Mouse (Mus musculus) kidney, postnatal 4 days (tissue): Measurements from ENCODE around the gene Napb.

Experiments
- DNase-seq, 2 experiments: peaks; one replicate each; pipeline ENCODE4 v3.0.0; 2021; ENCODE audit warnings: mixed read lengths in 2 of 2

The Napb gene

GRCm38 (mm10) chr2:148686862-148687261 lies 45.4 kb downstream of the Napb start:
- DNase-seq = no peak

DNA sequence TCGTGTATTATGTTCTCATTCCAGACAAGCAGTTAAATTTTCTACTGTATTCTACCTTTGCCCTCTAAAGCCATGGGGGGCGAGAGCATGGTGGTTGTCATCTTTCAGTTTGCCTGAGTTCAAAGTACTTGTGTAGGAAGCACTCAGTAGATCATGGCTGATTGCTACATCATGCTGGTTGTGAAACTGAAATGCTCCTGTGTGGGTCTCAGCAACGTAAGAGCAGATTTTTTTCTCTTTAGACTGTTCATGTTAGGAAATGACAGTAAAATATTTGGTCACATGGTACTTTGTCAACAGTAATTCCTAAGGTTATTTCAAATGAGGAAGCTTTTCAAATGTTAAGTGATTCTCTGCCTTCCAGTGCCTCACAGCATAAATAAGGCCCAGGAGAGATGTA lies 46.6 kb downstream of the Napb start:
- DNase-seq = no peak

- no peak for DNase-seq
These were observed 47.3 kb downstream of the Napb start for GRCm38 (mm10) chr2:148684972-148685371.

DNA sequence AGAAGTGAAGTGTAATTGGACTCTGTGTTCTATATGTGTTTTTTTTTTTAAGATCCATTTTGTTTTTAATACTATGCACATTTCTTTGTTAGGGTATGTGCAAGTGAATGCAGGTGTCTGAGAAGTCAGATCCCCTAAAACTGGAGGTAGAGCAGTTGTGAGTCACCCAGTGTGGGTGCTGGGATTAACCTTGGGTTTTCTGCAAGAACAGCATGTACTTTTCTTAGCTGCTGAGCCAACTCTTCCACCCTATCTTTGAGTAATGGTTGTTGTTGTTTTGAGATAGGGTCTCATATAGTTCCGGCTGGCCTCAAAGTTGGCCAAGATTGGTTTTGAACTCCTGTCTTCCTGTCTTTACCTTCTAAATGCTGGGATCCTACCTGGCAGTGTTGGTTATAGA lies 49.2 kb downstream of the Napb start:
- DNase-seq = no peak

GRCm38 (mm10) chr2:148681461-148681891 lies 50.8 kb downstream of the Napb start:
- peak; percentile 63 to 81 for DNase-seq

DNA sequence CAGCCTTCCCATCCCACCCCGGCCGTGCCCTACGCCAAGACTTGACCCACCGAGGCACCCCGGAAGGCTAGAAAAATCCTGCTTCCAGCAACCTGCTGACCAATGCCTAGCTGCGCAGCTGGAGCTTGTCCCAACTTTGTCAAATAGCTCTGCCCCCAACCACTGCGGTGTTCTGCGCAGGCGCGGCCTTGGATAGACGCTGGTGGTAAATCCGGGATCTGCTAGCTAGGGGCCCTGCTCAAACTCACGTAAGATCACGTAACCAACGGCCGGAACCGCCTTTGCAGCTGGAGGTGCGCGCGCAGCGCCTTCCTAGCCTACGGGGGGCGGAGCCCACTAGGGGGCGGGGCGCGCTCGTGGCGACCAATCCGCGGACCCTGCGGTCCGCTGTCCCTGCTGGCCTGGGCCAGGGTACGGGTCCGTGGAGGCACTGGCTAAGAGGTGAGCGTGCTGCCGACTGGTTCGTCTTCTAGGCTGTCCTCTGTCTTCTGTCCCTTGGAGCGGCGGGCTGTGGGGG lies 51.4 kb downstream of the Napb start, which contains the start of gene Gzf1:
Gene Gzf1, plus strand, starts transcription at position 249 of the 517 bp plus-strand sequence.
- peak; percentile 100 for DNase-seq

DNA sequence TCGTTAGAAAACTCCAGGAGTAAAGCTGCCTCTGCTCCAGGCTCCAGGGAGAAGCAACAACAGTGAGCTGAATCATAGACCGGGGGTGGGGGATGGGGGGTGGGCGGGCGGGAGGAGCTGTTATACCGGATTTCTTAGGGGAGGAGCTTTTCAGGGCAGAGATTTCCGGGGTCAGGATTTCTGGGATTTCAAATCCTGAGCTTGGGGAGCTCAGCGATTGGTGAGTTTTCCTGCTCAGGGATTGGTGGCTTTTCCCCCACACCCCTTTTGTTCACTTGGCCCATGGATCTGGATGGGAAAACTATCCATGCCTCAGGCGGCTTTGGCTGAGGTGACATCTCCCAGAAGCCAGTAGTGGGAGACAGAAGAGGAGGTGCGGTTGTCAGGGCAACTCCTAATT lies 52.9 kb downstream of the Napb start:
- peak; percentile 57 to 74 for DNase-seq

DNA sequence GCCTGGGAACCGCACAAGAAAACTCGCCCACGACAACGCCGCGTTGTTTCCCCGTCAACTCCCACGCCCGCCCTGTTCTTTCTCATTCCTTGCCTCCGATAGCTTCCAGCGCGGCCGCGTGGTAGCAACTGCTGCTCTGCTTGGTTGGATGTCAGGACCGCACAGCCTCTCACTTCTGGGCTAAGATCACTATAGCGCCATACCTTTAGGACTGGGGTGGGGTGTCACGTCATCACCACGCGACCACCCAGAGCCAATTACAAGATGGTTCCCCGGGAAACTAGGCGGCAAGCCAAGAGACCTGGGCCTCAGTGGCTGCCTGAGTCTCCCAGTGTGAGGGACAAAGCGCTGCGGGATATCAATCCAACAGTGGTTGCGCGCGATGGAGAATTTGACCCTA lies 54.5 kb downstream of the Napb start:
- peak; percentile 88 to 92 for DNase-seq

DNA sequence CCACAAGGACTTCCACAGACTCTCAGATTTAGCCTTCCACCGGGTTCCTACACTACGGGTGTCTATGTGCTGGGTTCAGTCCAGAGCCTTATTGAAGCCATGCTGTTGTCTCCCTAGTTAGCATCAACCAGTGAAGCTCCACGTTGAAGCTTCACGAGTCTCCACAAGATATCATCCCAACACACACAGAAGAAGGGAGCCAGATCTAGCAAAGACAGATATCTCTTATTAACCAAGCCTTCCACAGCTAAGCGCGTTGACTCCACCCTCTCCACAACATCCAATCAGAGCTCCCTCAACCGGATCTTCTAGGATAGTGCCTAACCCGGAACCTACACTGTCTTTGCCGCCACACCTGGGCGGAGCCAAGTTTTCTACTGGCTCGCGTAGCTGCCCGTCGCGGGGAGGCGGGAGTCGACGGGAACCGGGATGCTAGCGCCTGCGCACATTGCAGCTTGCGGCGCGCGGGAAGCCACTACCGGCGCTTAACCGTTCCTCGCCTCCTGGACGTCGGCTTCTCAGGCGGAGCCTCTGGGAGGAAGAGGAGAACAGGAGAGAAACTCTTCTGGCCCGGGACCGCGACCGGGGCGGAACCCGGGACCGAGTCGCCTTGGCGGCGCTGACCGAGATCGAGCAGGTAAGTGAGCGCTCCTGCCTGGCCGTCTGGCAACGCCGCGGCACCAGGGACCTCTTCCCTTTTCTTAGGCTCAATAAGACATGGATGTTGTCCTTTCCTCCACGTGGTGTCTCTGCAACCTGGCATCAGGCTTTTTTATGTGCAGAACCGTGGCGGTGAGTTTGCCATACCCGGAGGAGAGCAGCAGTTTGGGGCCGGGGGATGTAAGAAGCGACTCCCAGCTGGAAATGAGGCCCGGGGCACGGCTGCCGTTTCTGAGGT lies 59.8 kb downstream of the Napb start, which contains the start of gene Nxt1:
Gene Nxt1, plus strand, starts transcription at position 403 of the 898 bp plus-strand sequence.
- DNase-seq = peak; percentile 99 to 100

- no peak for DNase-seq
These were observed 68.8 kb downstream of the Napb start for GRCm38 (mm10) chr2:148663458-148663857.

DNA sequence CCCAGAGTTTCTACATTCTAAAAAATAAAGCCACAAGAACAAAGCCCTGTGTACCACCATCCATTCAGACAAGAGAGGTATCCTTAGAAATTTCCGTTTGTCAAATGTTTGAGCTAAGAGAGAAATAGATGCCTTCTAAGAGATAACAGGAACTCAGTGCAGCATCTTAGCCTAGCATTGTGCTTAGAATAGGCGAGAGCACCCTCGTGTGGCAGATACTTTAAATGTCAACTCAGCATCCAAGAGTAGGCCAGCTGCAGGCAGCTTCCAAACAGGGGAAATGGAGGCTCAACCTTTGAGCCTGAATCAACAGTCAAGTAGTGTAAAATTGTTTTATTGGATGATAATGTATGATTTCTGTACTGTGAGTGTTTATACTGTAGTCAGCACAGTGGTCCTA lies 77.3 kb downstream of the Napb start:
- DNase-seq = peak; percentile 74 to 75

- no peak for DNase-seq
These were observed 81.5 kb downstream of the Napb start for GRCm38 (mm10) chr2:148650587-148651357.

DNA sequence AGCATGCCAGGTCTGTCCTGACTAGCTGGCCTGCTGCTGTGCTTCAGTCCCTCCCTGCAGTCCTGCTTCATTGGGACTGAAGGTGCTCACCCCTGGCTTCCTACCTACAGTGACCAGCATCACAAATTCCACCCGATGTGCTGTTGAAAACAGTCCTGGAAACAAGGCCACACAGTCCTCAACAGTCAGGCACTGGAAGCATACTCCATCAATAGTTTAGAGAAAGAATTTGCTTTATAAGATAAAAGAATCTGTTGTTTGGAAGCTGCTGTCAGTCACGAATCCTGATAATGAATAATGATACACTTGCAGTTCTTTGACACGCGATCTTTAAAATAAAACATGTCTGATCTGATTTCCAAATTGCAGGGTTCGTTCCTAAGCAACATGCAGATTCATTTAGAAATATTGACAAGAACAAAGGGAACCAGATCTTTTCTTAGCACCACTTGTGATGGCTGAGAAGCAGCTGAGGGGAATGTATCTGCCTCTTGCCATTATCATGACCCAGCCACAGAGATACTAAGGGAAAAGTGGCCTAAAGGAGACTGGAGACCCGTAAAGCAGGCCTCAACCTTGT lies 87.8 kb downstream of the Napb start:
- no peak for DNase-seq
